Mouse (Mus musculus): ENCODE data around the gene Tmprss15.

Gene Tmprss15

DNA sequence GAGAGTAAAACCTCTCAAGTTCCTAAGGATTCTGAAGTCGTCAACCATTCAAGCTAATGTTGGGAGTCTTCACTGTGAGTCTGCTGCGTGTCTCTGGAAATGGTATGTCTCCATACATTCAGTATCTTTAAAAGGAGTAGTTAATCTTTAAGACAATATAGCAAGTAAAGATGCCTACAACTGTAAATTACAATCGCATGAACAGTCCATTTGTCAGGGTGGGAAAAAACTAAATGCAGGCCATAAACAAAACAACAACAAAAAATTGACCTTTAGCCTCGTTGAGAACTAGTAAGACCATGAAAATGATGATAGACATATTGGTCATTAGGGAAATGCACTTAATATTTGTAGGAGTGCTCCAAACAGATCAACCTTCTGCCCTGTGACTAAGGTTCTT, at the start of gene Tmprss15:
Gene Tmprss15 (minus strand): TSS at position 101 of the 400 bp plus-strand sequence.
- CTCF ChIA-PET: no interaction called here

DNA sequence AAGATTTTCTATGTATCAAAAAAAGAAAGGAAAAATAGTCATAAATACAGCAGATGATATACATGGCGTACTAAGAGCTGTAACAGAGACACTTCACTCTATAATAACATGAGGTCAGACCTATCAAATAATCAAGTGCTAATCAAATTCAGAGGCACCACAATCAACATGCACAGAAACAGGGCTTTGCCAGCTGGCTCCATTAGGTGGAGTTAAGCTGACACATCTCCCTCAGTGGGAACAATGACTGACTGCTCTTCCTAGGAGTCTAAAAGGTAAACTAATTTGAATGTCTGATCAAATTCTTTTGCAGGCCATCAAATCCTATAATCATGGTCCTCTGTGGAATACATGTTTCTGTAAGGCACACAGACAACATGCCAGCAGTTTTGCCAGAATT, 24.0 kb upstream of the Tmprss15 start:
- CTCF ChIA-PET: no interaction called here

DNA sequence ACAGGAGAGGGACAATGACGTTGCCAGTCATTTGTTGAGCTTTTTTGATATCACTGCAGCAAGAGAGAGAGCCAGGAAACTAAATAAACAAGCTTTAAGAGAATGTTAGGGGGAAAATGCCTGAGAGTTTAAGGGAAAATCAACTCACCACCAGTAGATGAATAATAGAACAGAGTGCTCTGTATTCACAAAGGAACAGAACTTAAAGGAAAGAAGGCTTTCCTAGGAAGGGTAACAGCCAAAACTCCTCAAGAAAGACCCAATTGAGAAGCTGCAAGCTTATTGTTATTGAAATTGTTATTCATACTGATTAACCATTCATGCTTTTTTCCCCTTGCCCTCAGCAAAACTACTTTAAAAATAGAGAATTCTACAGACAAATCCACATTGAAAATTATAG, 18.6 kb upstream of the Tmprss15 start:
- CTCF ChIA-PET: no interaction called here

DNA sequence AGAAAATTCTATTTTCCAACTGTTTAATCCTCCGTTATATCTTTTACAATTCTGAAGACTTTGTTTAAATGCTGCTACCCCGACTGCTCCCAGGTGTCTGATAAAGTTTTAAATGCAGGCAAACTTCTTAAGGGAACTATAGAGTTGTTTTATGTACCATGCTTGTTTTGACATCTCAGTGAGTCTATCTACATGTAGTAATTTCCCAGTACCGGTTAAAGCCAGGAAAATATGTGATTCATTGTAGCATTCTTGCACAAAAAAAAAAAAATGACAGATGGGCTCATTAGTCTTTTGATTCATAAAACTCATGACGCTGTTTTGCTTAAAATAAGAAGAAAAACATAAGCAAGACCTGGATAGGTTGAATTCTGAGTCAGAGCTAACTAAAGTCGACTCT, 18.1 kb upstream of the Tmprss15 start:
- CTCF ChIA-PET: no interaction called here

DNA sequence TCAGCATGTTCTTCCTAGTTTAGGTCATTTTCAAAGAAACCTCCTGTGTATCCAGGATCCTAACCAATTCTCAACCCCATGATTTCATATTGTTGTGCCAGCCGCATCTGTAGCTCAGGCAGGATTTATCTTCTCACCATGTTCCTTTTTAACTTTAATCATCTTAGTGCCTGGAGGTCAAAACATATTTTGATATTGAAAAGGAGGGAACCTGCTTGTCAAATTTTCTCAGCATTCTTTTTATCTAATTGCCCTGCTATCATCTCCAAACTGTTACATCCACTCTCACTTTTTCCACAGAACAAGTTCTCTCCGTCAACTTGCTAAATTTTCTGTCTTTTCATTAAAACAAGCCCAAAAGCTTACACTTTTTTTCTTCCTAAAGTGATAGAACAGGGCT, 9.4 kb upstream of the Tmprss15 start:
- CTCF ChIA-PET: no interaction called here

DNA sequence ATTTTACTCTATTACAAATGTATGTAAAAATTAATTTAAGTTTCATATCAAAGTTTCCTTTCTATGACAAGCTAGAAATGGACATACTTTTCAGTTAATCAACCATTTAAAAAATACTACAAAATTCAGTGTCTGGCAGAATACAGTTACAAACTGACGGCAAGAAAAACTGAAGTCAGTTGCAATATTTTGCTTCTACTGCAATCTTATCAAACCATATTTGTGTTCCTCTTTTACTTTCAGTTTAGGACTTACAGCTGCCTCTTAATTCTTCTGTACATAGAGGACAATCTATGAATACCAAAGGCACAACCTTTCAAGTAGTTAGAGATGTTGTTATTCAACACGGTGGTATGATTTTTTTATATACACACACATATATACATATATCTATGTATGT, 7.4 kb upstream of the Tmprss15 start:
- CTCF ChIA-PET: no interaction called here

DNA sequence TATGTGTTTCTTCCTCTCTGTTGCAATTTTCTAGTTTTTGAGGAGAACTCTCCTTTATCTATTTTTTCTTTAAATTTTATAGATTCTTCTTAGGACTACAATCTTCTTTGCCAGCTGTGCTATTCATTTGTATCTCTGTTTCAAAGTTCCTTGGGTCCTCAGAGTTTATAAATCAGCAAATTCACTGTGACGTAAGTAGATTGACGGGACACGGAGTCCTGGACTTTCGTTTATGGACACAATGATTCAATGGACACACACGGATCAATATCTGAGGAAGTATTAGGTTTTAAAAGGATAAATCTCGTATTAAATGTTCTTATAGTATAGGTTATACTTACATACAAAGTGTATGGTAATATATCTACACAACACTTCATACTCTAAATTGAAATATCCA, 4.3 kb downstream of the Tmprss15 start:
- CTCF ChIA-PET: no interaction called here

DNA sequence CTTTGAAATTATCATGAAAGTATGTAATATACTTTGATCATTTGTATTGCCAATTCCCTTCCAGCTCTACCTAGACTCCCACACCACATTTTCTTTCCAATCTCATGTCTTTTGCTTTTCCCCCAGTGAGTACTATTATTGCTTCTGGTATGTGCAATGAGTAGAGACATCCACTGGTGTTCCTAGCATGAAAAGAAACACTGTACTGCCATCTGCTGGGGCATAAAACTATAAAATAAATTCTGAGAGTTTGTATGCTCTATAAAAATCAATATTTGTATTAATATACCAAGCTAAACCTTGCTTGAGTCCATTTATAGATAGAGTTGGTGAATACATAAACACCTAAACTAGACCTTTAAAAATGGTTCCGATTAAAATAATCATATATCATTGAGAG, 27.0 kb downstream of the Tmprss15 start:
- CTCF ChIA-PET: no interaction called here

DNA sequence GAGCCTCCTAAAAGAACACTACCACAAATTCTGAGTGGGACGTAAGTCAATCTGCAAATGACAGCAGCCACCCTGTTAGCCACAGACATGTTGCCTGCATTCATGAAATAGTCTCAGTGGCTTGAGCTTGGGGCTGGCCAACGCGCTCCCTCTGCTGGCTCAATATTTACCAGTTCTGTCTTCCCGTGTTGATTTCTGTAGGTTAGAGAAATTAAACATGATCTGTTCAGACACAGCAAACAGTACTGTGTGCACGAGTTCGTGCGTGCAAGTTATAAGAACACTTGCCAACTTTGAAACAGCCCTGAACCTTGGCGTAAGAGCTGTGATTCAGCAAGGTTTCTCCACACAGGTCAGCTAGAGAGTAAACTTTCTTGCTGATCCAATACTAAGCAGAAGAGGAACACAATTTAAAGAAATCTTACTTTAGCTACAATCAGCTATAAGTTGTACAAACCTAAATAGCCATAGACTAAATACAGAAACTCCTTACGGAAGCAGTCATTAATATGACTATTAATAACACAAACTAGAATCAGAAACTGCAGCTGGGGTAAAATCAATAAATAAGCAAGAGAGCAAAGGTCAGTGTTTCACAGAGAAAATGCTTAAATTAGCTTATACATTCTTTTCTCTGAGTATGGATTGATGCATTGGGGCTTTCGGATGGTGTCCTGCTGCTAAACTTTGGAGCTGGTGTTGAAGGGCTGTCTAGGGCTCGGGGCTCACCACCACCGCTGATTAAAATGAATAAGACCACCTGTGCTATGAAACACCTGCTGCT, 31.9 kb downstream of the Tmprss15 start:
- CTCF ChIA-PET: no interaction called here

DNA sequence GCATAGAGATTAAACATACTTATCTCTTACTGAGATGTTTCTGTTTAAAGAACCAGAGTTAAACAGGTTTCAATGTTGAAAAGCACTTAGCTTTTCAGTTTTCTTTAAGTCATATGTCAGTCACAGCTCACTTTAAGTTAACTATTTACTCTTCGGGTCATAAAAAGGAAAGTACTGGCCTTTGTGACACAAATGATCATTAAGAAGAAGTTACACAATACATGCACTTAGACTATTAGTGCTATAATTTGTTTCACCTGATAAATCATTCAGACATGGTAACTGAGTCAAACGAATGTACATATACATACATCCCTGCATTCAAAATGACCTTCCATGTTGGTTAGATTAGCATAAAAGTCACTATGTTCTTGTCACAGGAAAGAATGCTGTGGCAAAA, 58.3 kb downstream of the Tmprss15 start:
- CTCF ChIA-PET: no interaction called here

DNA sequence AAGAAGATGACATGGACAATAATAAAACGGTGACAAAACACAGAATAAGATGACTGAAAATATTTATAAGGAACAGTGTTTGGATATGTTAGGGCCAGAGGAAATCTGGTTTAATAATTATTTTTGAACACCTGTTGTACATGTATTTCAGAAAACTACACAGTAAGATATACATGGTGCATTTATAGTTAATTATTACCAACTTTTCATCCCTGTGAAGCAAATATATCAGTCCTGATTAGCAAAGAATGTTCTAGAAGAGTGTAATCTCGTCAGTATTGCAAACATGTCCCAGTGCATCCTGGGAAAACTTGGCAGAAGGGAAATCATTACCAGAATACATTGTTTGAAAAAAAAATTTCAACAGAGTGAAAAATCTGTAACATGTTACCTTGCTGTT, 88.1 kb downstream of the Tmprss15 start:
- CTCF ChIA-PET: no interaction called here

DNA sequence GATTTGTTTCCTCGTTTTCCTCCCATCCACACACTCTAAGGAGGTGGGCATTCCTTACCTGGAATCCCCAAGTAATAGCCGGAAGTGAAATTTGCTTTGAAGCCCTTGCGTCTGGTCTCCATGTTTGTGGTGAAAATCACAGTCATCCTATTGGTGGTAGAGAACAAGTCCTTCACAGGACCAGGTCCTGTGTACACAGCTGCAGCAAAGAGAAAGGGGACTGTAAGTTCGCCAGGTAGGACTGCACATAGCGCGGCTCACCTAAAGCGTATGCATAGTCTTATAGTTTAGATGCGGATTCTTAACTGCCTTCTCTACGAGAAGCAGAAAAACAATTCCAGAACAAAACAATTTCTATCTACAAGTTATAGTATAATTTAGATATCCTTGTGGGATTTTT, 89.2 kb downstream of the Tmprss15 start:
- CTCF ChIA-PET: no interaction called here

DNA sequence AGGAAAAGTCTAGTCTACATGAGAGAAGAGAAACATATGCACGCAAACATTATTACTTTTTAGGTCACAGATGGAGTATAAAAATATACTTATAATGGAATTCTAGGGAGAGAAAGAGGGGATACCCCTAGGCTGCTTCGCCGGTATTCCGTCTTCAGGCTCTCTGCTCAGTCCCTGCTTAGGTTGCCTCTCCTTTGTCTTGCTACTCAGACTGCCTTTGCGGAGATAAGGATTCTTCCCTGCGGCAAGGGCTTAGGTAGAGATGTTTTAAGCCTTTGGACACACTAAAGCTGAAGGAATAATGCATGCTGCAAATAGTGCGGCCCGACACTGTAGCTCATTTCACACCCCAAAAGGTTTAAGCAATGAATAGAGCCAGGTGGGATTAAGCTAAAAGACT, 114.5 kb downstream of the Tmprss15 start:
- CTCF ChIA-PET: no interaction called here

DNA sequence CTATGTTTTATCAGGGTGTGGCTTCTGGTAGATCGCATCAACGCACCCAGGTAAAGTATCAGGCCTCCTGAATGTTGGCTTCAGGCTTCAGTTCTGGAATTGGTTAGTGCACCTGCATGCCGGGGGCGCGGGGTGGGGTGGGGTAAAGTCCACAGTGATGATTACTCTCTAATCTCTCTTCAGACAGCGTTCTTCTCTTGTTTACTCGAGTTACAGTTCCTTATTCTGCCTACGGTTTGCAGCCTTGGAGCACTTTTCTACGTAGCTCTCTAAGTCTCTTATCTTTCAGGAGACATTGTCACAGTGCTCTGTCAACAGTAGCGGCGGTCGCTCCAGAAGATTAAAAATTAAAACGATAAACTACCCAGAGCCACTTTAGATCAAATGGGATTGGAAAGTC, 116.8 kb downstream of the Tmprss15 start:
- CTCF ChIA-PET: no interaction called here

DNA sequence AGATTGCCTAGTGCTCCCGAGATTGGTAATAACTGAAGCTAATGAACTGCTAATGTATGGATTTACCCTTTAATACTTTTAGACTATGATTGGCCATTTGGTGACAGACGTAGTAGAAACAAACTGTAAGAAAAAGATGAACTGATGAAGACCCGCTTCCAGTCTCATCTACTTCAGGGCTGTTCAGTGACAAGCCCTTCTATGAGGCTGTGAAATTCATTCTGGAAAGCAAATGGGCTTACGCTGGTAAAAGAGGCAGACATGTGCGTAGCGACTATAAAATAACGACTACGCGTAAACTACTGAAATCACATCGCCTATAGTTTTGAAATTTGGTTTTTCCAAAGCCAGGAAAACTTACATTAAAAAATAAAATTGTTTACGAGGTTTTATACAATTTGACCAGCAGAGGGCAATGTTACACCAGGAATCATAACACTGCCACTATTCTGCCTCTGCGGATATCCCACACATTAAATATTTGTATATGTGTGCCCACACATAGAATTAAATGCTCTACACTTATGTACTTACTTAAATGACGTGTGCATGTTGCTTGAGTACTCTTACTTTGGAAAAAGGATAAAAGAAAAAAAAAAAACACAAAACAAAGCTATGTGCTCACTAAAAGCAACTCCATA, 121.7 kb downstream of the Tmprss15 start:
- CTCF ChIA-PET: no interaction called here

DNA sequence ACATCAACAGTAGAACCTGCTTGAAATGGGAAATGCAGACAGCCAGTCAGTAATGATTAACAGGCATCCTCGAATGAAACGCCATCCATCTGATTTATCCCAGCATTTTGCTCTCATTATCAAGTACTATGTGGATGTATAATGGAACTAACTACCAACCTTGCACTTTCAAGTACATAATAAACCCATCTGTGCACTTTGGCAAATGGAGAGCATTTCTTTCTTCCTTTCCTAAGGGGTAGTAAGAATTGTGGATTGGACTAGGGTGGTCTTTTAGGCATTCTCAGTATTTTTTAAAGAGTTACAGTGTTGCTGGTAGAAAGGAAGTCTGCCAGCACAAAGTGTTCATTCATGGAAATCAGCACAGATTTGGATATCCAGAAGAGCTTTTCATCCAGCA, 133.5 kb downstream of the Tmprss15 start:
- CTCF ChIA-PET: no interaction called here

DNA sequence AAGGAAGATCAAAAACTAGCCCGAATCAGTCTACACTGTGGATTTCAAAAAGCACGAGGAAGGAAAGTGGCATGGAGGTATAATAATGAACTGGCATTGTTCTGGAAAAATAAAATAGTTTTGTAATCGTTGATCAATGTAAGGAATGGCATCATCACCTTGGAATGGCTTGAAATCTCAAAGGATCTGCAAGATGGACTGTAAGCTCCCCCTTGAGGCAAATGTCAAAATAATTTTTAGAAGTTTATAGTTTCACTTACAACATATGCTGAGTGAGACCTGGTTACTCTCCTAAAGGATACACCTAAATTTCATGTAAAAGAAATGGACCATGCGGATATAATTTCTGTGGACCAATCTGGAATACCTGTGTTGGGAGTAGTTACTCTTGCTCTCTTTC, 140.5 kb downstream of the Tmprss15 start:
- CTCF ChIA-PET: no interaction called here

DNA sequence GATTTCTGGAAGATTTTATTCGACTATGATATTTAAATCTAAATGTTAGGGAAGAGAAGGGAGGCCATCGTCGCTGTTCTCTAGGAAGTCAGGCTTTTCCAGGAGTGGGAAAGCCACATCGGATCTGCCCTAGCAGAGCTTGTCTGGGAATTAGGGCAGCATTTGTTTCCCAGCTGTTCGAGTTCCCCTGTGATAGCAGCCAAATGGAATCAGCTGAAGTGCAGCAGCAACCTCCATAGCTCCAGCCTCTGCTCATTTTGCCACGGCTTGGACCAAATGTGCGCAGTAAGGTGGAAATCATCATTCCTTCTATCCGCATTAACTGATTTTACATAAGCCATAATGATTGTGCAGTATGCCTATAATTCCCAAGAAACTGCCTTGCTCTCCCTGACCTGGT, 153.1 kb downstream of the Tmprss15 start:
- CTCF ChIA-PET: no interaction called here

DNA sequence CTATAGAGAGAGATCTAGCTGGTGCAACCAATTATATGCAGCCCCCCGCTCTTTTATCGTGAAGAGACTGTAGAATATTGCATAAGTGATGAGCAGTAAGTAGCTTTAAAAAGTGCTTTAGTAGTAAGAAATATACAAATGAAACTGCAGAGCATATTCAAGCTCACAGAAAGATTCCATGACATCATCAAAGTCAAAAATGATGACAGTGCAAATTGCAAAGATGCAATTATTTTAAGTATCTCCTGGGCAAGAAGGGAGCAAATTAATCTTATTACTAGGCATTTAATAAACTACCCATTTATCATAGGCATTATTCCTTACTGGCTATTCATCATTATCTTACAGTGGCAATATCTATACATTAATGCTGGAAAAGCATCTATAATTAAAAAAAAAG, 156.6 kb downstream of the Tmprss15 start:
- CTCF ChIA-PET: no interaction called here

DNA sequence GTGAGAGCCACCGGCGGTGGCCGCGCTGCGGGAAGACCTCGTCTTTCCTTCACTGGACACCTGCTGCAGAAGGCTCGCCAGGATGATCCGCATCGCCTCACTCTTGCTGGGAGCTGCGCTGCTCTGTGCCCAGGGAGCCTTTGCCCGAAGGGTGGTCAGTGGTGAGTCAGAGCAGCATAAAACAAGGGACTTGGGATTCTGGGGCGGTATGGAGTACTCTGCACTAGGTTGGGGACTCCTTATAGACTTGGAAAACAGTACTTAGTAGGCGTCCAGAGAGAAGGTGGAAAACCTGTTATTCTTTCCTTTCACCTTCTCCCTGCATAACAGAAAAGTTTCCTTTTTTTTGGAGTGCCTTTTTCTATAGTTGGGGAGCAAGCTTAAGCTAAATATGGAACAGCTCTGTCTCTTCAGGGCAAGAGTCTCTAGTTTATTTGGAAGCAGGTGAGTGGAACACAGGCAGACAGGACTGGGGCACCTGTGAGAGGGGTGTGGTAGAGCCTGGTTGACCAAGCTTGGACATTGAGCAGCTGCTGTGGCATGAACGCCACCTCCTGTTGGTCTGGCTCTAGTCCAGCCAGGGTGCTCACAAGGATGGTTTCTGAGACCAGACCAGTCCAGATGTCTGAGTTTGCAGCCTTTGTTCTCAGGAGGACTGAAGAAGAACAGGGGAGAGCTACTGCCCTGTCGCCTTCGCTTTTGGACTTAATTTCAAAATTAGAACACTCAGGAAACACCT, 159.4 kb downstream of the Tmprss15 start:
- CTCF ChIA-PET: no interaction called here

DNA sequence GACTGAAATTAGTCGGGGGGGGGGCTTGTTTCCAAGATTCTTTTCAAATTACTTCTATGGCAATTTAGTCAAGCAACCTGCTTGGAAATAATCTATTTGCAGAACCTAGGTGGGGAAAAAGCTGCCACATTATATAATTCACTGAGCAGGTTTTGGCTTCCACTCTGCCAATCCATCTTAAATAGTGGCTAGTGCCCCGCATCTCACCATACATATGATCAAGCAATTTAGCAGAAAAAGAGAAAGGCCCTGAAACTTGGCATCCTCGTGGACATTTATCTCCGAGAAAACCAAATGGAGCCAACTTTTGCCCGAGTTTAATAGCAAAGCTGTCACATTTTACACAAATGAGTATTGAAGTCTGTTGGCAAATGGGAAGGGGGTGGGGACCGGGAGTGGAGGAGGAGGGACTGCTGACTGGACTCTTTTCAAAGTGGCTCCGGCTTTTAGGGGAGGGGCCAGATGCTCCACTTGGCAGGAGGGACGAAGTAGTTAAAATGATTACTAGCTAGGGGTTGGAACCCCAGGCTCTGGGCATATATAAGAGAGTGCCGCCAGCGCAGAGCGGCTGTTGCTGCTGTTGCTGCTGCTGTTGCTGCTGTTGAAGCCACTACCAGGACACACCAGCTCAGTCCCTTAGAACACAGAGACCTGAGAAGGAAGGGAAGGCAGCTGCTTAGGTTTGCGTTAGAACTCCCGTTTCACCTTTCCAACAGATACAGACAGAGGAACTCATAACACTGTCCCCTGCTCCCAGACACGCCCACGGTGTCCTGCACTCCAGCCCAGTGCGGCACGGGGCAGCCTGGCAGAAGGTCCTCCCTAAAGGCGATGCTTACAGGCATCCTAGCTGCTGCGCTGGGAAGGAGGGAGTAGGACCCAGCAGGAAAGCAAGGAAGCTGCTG, 160.3 kb downstream of the Tmprss15 start, which contains the start of gene Chodl:
Gene Chodl (plus strand): TSS at position 567 of the 905 bp plus-strand sequence.
- CTCF ChIA-PET: no interaction called here

DNA sequence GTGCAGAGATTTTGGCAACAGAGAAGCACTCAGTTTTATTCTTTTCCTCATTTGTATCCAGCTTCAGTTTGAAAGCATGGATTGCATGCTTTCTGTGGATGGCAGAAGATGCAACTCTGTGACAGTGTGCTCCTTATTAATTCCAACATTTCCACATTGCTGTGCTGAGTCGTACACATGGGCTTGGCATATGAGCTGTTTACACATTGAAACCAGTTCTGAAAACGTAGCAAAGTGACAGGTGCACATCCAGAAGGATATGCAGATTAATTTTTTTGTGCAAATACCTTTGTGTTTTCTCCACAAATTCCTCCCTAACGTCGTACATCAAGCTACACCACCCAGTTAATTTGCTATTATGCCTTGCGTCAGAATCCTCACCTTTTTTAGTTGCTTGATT, 168.3 kb downstream of the Tmprss15 start:
- CTCF ChIA-PET: no interaction called here

All from spleen, embryonic (tissue).